Mouse (Mus musculus): ENCODE data around the gene Edil3.

Gene Edil3

GRCm38 (mm10) chr13:88821440-88822331 lies at the start of gene Edil3:
Gene Edil3 (plus strand): TSS chr13:88821472.
- peak in 1 of 2 experiments; percentile 7 for DNase-seq

GRCm38 (mm10) chr13:88799186-88799585 lies 22.1 kb upstream of the Edil3 start:
- no peak for DNase-seq

- DNase-seq: no peak
These were observed 20.3 kb upstream of the Edil3 start for GRCm38 (mm10) chr13:88801006-88801405.

- DNase-seq: no peak
These were observed 15.4 kb upstream of the Edil3 start for GRCm38 (mm10) chr13:88805838-88806237.

GRCm38 (mm10) chr13:88806269-88806668 lies 15.0 kb upstream of the Edil3 start:
- DNase-seq: no peak

- no peak for DNase-seq
These were observed 11.2 kb upstream of the Edil3 start for GRCm38 (mm10) chr13:88810097-88810496.

GRCm38 (mm10) chr13:88820686-88821308 lies 475 bp upstream of the Edil3 start:
- no peak for DNase-seq

- no peak for DNase-seq
These were observed 1.1 kb downstream of the Edil3 start for GRCm38 (mm10) chr13:88822332-88822895.

- DNase-seq: no peak
These were observed 1.8 kb downstream of the Edil3 start for GRCm38 (mm10) chr13:88822976-88823521.

GRCm38 (mm10) chr13:88823522-88824419 lies 2.5 kb downstream of the Edil3 start:
- DNase-seq: no peak

GRCm38 (mm10) chr13:88824441-88824840 lies 3.2 kb downstream of the Edil3 start:
- no peak for DNase-seq

GRCm38 (mm10) chr13:88828362-88828761 lies 7.1 kb downstream of the Edil3 start:
- no peak for DNase-seq

GRCm38 (mm10) chr13:88833732-88834131 lies 12.5 kb downstream of the Edil3 start:
- no peak for DNase-seq

GRCm38 (mm10) chr13:88849739-88850138 lies 28.5 kb downstream of the Edil3 start:
- DNase-seq: no peak

- no peak for DNase-seq
These were observed 58.7 kb downstream of the Edil3 start for GRCm38 (mm10) chr13:88879960-88880359.

- DNase-seq: no peak
These were observed 69.5 kb downstream of the Edil3 start for GRCm38 (mm10) chr13:88890728-88891127.

- DNase-seq: no peak
These were observed 78.8 kb downstream of the Edil3 start for GRCm38 (mm10) chr13:88900046-88900445.

GRCm38 (mm10) chr13:88907405-88907804 lies 86.1 kb downstream of the Edil3 start:
- DNase-seq: no peak

- DNase-seq: no peak
These were observed 86.9 kb downstream of the Edil3 start for GRCm38 (mm10) chr13:88908187-88908586.

- DNase-seq: no peak
These were observed 95.2 kb downstream of the Edil3 start for GRCm38 (mm10) chr13:88916503-88916902.

GRCm38 (mm10) chr13:88929626-88930025 lies 108.4 kb downstream of the Edil3 start:
- no peak for DNase-seq

- no peak for DNase-seq
These were observed 117.3 kb downstream of the Edil3 start for GRCm38 (mm10) chr13:88938564-88938963.
